Mouse (Mus musculus) C3H10T1/2 (cell line): ENCODE results near the gene Tbc1d15. TPM values are rescaled to one million over a fixed set of nuclear protein-coding genes. Genes with fewer than 3 reads are reported as not detected.

ENCODE experiments used
- polyA plus RNA-seq, 2 experiments: library from polyadenylated mRNA; unstranded; fragments of >200 nt; fragmentation: generic; extraction: Trizol; gene quantifications; one replicate each; pipeline ENCODE4 v1.2.1; 2012; ENCODE audit warnings: missing spikeins in 2 of 2

Tbc1d15 gene
- polyA plus RNA-seq = 1 to 10 TPM; 1.2 to 7.2 TPM

DNA sequence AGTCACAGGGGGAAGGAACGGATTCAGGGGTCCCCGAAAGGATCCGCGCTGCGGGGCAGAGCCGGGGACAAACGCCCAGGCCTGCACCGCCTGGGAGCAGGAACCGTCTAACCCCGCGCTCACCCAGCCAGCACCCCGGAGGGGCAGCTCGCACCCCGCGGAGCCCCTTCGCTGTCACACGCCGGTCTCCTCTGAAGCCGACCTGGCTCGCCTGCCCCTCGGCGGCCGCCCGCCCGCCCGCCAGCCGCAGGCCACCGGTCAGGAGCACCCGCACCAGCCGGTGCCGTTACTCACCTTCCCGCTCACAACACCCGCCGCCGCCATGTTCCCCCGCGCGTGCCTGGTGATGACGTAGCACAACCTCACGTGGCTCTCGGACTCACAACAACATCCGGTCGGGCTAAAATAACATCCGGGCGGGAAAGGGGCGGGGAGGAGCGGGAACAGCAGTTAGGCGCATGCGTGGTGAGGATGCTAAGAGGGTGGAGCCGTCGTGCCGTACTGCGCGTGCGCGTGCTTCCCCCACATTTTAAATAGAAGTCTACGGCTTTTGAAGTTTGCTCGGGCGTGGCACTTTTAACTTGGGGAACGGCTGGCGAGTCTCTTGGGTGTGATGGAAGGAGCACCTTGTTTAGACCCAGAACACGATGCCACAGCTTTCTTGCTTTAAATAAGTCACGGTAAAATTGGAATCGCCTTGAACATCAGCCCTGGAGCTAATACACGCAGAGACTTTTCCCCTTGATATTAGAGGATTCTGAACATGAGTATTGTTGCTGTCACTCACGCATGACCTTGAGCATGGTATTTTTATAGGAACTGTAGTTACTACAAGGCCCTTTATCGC, at the start of gene Tbc1d15:
TSS of gene Tbc1d15 (minus strand) at position 380 of the 847 bp plus-strand sequence.

DNA sequence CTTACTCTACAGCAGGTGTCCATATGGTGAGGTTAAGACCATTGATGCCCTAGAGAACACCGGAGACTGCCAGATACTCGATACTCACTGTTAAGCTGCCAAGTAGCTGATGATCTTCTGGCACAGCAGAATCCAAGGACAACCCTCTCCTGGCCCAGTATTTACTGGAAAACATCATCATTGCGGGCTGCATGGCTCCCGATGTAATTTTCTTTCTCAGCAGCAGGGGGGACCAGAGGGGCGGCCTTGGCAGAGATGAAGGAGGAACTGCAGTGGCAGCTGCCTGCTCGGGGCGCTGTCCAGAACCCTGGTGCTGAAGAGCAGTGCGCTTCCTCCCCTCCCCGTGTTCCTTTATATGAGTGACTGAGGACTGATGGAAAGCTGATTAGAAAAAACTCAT, 66.6 kb downstream of the Tbc1d15 start, which contains the start of gene Tph2:
TSS of gene Tph2 (minus strand) at position 326 of the 400 bp plus-strand sequence.

Other genes starting within 250 kb of the Tbc1d15 start
- gene Tph2, start 66.4 kb downstream of the Tbc1d15 start, polyA plus RNA-seq = under 1 TPM; 0.12 to 0.19 TPM
- 10 to 100 TPM; 17.0 to 25.6 TPM for gene Rab21, start 64.1 kb upstream of the Tbc1d15 start, polyA plus RNA-seq
- 10 to 100 TPM; 11.0 to 29.7 TPM for gene Tmem19, start 111.0 kb upstream of the Tbc1d15 start, polyA plus RNA-seq
- 1 to 10 TPM; 3.4 to 5.4 TPM for gene Thap2, start 133.0 kb upstream of the Tbc1d15 start, polyA plus RNA-seq
- 1 to 10 TPM in 1 of 2 experiments, under 1 TPM in 1; 0.54 to 7.9 TPM for gene Zfc3h1, start 133.5 kb upstream of the Tbc1d15 start, polyA plus RNA-seq